8 mouse cellular contexts compared by ENCODE assay signal in genomic region chr6:87810311-87810710, GRCm38 (mm10). TPM values are rescaled to one million over a fixed set of nuclear protein-coding genes. Genes with fewer than 3 reads are reported as not detected.
DNase-seq lines count a peak whose midpoint lies in the region; ATAC-seq lines count a peak whose summit lies in the region.

No protein-coding gene starts in this region.

- H3K36me3 ChIP-seq in heart, embryonic 15.5 days = no peaks in the 10 kb centered on the region
- peaks cover 22% of the 10 kb centered on the region for H3K36me3 ChIP-seq in hindbrain, embryonic 10.5 days
- no peaks in the 10 kb centered on the region for H3K36me3 ChIP-seq in midbrain, embryonic 11.5 days (ENCODE audit: control insufficient read depth, insufficient read depth, low read length)

- H3K27me3 ChIP-seq in heart, embryonic 15.5 days = no peaks in the 10 kb centered on the region
- peaks cover 11% of the 10 kb centered on the region; the same call in 1 of the 2 replicates for H3K27me3 ChIP-seq in hindbrain, embryonic 10.5 days (ENCODE audit: insufficient read depth, poor library complexity, severe bottlenecking)
- no peaks in the 10 kb centered on the region for H3K27me3 ChIP-seq in midbrain, embryonic 11.5 days (ENCODE audit: control insufficient read depth, insufficient read depth, low read length)

- H3K4me1 ChIP-seq in heart, embryonic 15.5 days (replicated peaks) = peaks cover 30% of the 10 kb centered on the region
- peaks cover 36% of the 10 kb centered on the region for H3K4me1 ChIP-seq in hindbrain, embryonic 10.5 days (replicated peaks)
- peaks cover 8% of the 10 kb centered on the region for H3K4me1 ChIP-seq in midbrain, embryonic 11.5 days (ENCODE audit: control insufficient read depth, insufficient read depth, low read length)

- DNase-seq in heart, adult 8-10 months (ENCODE audit: low spot score) = no peak
- DNase-seq in adipocyte (ENCODE audit: low spot score) = peak; percentile 28
- no peak for DNase-seq in hindbrain, embryonic 10.5 days (ENCODE audit: low spot score)
- DNase-seq in midbrain, embryonic 11.5 days (ENCODE audit: low spot score, missing footprints) = peak; percentile 84
- no peak for DNase-seq in cerebellum, adult 11 months
- DNase-seq in cerebellum, postnatal 25 days = no peak

- peak overlapping the region; percentile 80 for H3K4me2 ChIP-seq in heart, embryonic 15.5 days
- peak overlapping the region; percentile 95 for H3K4me2 ChIP-seq in midbrain, embryonic 11.5 days

- no peak for ATAC-seq in heart, embryonic 15.5 days (replicated peaks; ENCODE audit: insufficient number of reproducible peaks, insufficient read depth, low FRiP score, low read depth)
- ATAC-seq in midbrain, embryonic 11.5 days (ENCODE audit: low FRiP score) = no peak
- no peak for ATAC-seq in megakaryocyte-erythroid progenitor cell, adult 5-6 weeks (replicated peaks; ENCODE audit: low FRiP score, low TSS enrichment, poor library complexity, severe bottlenecking)

- H3K4me3 ChIP-seq in heart, embryonic 15.5 days = peak overlapping the region; percentile 77
- peak overlapping the region; percentile 75 for H3K4me3 ChIP-seq in hindbrain, embryonic 10.5 days
- H3K4me3 ChIP-seq in midbrain, embryonic 11.5 days (ENCODE audit: low read depth, low read length) = peak overlapping the region; percentile 63

- WGBS in heart, embryonic 15.5 days = 35% methylated on average over 6 of the region's 6 CpGs
- 43% methylated on average over 6 of the region's 6 CpGs for WGBS in hindbrain, embryonic 10.5 days
- 37% methylated on average over 6 of the region's 6 CpGs for WGBS in midbrain, embryonic 11.5 days

- peak overlapping the region; percentile 76 for H3K27ac ChIP-seq in heart, embryonic 15.5 days
- no peak overlapping the region for H3K27ac ChIP-seq in hindbrain, embryonic 10.5 days
- H3K27ac ChIP-seq in midbrain, embryonic 11.5 days (ENCODE audit: low read depth, low read length) = no peak overlapping the region

- peak overlapping the region; percentile 75; the same call in 1 of the 2 replicates for H3K9ac ChIP-seq in heart, embryonic 15.5 days
- H3K9ac ChIP-seq in midbrain, embryonic 11.5 days (ENCODE audit: low read length) = peak overlapping the region; percentile 77

- no peaks in the 10 kb centered on the region for H3K9me3 ChIP-seq in heart, embryonic 15.5 days (replicated peaks)
- H3K9me3 ChIP-seq in hindbrain, embryonic 10.5 days = no peaks in the 10 kb centered on the region
- no peaks in the 10 kb centered on the region for H3K9me3 ChIP-seq in midbrain, embryonic 11.5 days (ENCODE audit: control insufficient read depth, low read length)

RNA-seq across cellular contexts. Expression of gene Rab43, which starts 1.7 kb away (rescaled TPM):
- 8.2 and 10.2 TPM in 2 replicates for polyA plus RNA-seq in heart, embryonic 15.5 days (2015; fragmentation: Nextera tagmentation; extraction: Ambion mirVana)
- total RNA-seq in heart, adult 8-10 months (2022) = 10 to 100 TPM in 1 of 4 experiments, 1 to 10 TPM in 3; 7.9 to 13.3 (median 9.0) TPM
- polyA plus RNA-seq in hindbrain, embryonic 10.5 days (2016; fragmentation: Nextera tagmentation; extraction: Ambion mirVana) = 7.9 and 8.1 TPM in 2 replicates
- 7.7 and 8.0 TPM in 2 replicates for polyA plus RNA-seq in midbrain, embryonic 11.5 days (2014; fragmentation: Nextera tagmentation; extraction: Ambion mirVana)
- 49.7 and 51.5 TPM in 2 replicates for total RNA-seq in megakaryocyte-erythroid progenitor cell, adult 5-6 weeks (2014; fragmentation: Nextera tagmentation)
- 4.5 and 9.9 TPM in 2 replicates for total RNA-seq in megakaryocyte-erythroid progenitor cell, adult 5-6 weeks (2017)

RNA-seq across cellular contexts. Expression of gene Gm45140, which starts 25.3 kb away (rescaled TPM):
- 2.2 TPM in 2 replicates for polyA plus RNA-seq in heart, embryonic 15.5 days (2015; fragmentation: Nextera tagmentation; extraction: Ambion mirVana)
- total RNA-seq in heart, adult 8-10 months (2022) = 1 to 10 TPM in 1 of 4 experiments, under 1 TPM in 1, not detected in 2; 0.24 to 1.9 TPM
- polyA plus RNA-seq in hindbrain, embryonic 10.5 days (2016; fragmentation: Nextera tagmentation; extraction: Ambion mirVana) = 0.77 and 1.7 TPM in 2 replicates
- 1.9 and 4.0 TPM in 2 replicates for polyA plus RNA-seq in midbrain, embryonic 11.5 days (2014; fragmentation: Nextera tagmentation; extraction: Ambion mirVana)
- total RNA-seq in megakaryocyte-erythroid progenitor cell, adult 5-6 weeks (2014; fragmentation: Nextera tagmentation) = 0.81 and 3.3 TPM in 2 replicates
- total RNA-seq in megakaryocyte-erythroid progenitor cell, adult 5-6 weeks (2017) = 18.3 and 19.5 TPM in 2 replicates

RNA-seq across cellular contexts. Expression of gene Isy1, which starts 28.3 kb away (rescaled TPM):
- 22.9 and 23.5 TPM in 2 replicates for polyA plus RNA-seq in heart, embryonic 15.5 days (2015; fragmentation: Nextera tagmentation; extraction: Ambion mirVana)
- total RNA-seq in heart, adult 8-10 months (2022) = 10 to 100 TPM; 18.4 to 28.1 (median 20.6) TPM
- polyA plus RNA-seq in hindbrain, embryonic 10.5 days (2016; fragmentation: Nextera tagmentation; extraction: Ambion mirVana) = 50.7 and 68.0 TPM in 2 replicates
- polyA plus RNA-seq in midbrain, embryonic 11.5 days (2014; fragmentation: Nextera tagmentation; extraction: Ambion mirVana) = 66.4 and 71.5 TPM in 2 replicates
- total RNA-seq in megakaryocyte-erythroid progenitor cell, adult 5-6 weeks (2014; fragmentation: Nextera tagmentation) = 85.1 and 88.1 TPM in 2 replicates
- 228 and 235 TPM in 2 replicates for total RNA-seq in megakaryocyte-erythroid progenitor cell, adult 5-6 weeks (2017)

RNA-seq across cellular contexts. Expression of gene Gp9, which starts 32.4 kb away (rescaled TPM):
- polyA plus RNA-seq in heart, embryonic 15.5 days (2015; fragmentation: Nextera tagmentation; extraction: Ambion mirVana) = 3.9 and 4.2 TPM in 2 replicates
- 1 to 10 TPM in 3 of 4 experiments, under 1 TPM in 1; 0.81 to 3.6 (median 1.6) TPM for total RNA-seq in heart, adult 8-10 months (2022)
- 3.0 and 3.1 TPM in 2 replicates for polyA plus RNA-seq in hindbrain, embryonic 10.5 days (2016; fragmentation: Nextera tagmentation; extraction: Ambion mirVana)
- polyA plus RNA-seq in midbrain, embryonic 11.5 days (2014; fragmentation: Nextera tagmentation; extraction: Ambion mirVana) = 1.8 and 2.5 TPM in 2 replicates
- 1.8 and 4.5 TPM in 2 replicates for total RNA-seq in megakaryocyte-erythroid progenitor cell, adult 5-6 weeks (2014; fragmentation: Nextera tagmentation)
- 3.1 and 7.3 TPM in 2 replicates for total RNA-seq in megakaryocyte-erythroid progenitor cell, adult 5-6 weeks (2017)

RNA-seq across cellular contexts. Expression of gene Cnbp, which starts 40.6 kb away (rescaled TPM):
- polyA plus RNA-seq in heart, embryonic 15.5 days (2015; fragmentation: Nextera tagmentation; extraction: Ambion mirVana) = 661 and 702 TPM in 2 replicates
- total RNA-seq in heart, adult 8-10 months (2022) = 100 to 1,000 TPM; 315 to 376 (median 329) TPM
- polyA plus RNA-seq in hindbrain, embryonic 10.5 days (2016; fragmentation: Nextera tagmentation; extraction: Ambion mirVana) = 1,080 and 1,309 TPM in 2 replicates
- polyA plus RNA-seq in midbrain, embryonic 11.5 days (2014; fragmentation: Nextera tagmentation; extraction: Ambion mirVana) = 1,266 and 1,289 TPM in 2 replicates
- 524 and 599 TPM in 2 replicates for total RNA-seq in megakaryocyte-erythroid progenitor cell, adult 5-6 weeks (2014; fragmentation: Nextera tagmentation)
- total RNA-seq in megakaryocyte-erythroid progenitor cell, adult 5-6 weeks (2017) = 1,213 and 1,503 TPM in 2 replicates

Comparison
In these comparisons a context has a peak if more than half of its experiments do, and no peak if none do; other contexts are left out.
1. DNase-seq: peak in adipocyte (single experiment) and midbrain, embryonic 11.5 days (single experiment); none in heart, adult 8-10 months (single experiment), hindbrain, embryonic 10.5 days (single experiment), cerebellum, adult 11 months (single experiment) and cerebellum, postnatal 25 days (0 of 2).
2. Peak in every context shown above with its lines, with median percentiles within 50 percentile points of each other: H3K4me3 ChIP-seq.